Mouse (Mus musculus) hematopoietic stem cell, adult 5-6 weeks (primary cell): ENCODE data around the gene Tcp11l1. TPM values are rescaled to one million over a fixed set of nuclear protein-coding genes. Genes with fewer than 3 reads are reported as not detected.

Experiments used
- ATAC-seq, 2 experiments: fragments of 125-278 bp in 1 of 2; replicated peaks in 1 of 2; 2 replicates each; pipeline ENCODE4 v1.8.0; 2016 to 2017; ENCODE audit warnings: inconsistent platforms in 2 of 2, mild to moderate bottlenecking in 2 of 2, moderate number of reproducible peaks in 2 of 2, low read depth in 1 of 2, moderate TSS enrichment in 1 of 2; ENCODE audit not compliant: low FRiP score in 2 of 2, poor library complexity in 2 of 2, severe bottlenecking in 2 of 2, insufficient read depth in 1 of 2, low TSS enrichment in 1 of 2
- total RNA-seq: library from RNA; stranded (forward); fragments of 172-1452, 232-1000 nt; gene quantifications from 2 replicates; pipeline ENCODE4 v1.2.3, GENCODE M21; 2017

Tcp11l1 gene
- total RNA-seq: 12.6 and 15.9 TPM in 2 replicates

DNA sequence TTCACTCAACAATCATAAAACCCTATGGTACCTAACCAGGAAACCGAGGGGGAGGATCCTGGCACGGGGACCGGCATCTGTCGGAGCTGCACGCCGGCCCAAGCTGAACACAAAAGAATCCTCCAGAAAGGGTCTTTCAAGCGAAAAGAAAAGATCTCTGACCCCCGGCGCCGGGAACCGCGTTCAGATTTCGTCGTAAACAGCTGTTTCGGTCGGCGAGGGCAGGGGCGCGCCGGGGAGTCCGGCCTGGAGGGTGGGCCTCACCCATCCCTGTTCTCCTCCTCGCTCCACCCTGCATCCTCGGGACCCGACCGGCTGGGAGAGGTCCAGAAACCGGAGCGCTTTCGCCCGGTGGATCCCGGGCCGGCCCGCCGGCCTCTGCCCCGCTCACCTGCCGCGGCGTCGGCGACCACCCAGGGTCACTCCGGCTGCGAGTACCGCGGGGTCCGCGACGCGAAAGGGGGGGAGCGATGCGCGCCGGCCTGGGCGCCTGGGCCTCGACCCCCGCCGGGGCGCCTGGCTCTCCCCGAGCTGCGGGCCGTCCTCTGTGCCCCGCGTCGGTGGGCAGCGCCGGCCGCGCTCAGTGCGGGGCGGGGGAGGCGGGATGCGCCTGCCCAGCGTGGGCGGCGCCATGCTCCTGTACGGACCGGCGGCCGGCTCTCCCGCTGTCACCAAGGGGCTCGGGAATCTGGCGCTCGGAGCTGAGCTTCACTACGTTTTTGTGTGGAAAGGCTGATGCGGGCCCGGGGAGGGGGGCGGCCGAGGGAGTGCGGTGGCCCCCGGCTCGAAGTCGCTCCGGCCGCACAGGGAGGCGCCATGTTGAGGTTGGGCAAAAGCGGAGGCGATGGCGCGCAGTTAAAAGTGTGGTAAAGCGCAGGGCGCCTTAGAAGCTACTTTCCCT, at the start of gene Tcp11l1:
Gene Tcp11l1, minus strand, starts transcription at position 585 of the 901 bp plus-strand sequence.
- ATAC-seq: peak; percentile 40 to 59

DNA sequence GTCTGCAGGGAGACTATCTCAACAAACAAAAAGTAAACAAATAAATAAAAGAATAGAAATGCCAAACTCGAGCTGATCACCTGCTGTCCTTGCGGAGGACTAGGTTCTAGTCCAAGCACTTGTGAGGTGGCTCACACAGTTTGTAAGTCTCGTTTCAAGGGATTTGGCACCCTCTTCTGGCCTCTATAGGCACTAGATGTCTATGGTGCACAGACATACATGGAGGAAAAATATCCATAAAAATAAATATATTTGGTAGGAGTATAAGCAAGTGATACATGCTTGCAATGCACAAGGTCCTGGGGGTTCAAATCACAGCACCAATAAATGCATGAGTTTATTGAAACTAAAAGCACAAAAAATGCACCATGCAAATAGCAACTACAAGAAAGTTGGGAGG, 38.6 kb upstream of the Tcp11l1 start:
- ATAC-seq: peak in 1 of 2 experiments; percentile 39; a peak in 1 of 4 replicates

DNA sequence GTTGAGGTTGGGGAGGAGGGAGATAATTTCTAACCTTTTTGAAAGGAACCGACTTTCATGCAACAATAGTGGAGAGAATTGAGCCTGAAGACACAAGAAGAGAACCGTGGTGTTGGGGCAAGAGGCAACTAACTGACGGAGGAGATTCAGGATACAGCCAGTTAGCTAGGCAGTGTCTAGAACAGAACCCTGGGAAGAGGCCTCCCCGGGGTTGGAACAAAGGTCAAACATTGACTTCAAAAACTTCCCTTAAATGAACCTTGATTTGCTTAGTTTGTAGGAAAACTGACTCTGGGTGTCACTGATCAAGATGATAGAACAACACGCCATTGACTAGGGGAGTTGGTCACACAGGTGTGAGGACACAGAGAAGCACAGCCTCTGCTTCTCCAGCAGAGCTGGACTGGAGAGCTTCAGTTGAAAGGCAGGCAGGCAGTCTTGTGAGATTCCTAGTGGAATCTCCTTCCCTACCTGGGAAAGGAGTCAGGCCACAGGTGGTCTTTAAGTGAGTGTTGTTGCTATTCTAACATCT, 36.7 kb upstream of the Tcp11l1 start:
- ATAC-seq: no peak

DNA sequence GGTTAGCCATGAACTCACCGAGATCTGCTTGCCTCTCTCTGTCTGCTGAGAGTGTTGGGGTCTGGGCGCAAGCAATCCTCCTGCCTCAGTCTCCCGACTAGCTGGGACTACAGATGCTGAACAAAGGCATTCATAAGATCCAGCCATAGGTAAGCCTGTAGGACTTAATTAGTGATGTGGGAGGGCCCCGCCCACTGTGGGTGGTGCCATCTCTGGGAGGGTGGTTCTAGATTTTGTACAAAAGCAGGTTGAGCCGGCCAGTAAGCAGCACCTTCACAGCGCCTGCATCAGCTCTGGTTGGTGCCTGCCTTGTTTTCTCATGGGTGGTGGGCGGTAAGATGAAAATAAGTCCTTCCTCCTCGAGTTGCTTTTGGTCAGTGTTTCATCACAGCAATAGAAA, 34.3 kb upstream of the Tcp11l1 start:
- no peak for ATAC-seq

DNA sequence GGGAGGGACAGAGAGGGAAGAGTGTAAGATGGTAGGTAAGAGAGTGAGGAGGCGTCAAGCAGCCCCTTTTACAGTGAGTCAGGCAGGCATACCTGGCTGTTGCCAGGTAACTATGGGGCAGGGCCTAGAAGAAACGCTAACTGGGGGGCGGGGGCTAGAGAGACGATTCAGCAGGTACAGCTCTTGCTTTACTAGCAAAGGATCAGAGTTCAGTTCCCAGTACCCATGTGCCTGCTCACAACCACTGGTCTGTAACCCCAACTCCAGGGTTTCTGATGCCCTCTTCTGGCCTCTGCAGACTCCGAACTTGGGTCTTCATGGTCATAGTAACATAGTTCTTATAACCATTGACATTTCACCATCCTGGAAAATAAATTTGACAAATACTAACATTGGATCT, 32.0 kb upstream of the Tcp11l1 start:
- ATAC-seq: no peak

DNA sequence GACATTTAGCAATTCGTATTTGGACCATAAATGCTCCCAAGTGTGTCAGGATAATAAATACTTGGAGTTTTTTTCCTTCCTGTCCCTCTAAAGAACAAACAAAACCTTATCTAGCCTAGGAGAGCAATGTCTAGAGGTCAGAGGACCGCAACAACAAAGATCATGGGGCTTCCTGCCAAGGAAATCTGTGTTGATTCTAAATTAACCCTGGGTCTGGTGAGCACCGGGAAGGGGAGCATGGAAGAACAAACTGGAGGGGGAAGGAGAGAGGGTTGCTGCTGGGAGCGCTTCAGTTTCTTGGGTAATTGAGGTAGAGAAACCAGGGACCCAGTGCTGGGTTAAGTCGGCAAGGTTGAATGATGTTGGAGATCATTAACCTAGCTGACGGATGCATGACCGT, 31.2 kb upstream of the Tcp11l1 start:
- no peak for ATAC-seq

DNA sequence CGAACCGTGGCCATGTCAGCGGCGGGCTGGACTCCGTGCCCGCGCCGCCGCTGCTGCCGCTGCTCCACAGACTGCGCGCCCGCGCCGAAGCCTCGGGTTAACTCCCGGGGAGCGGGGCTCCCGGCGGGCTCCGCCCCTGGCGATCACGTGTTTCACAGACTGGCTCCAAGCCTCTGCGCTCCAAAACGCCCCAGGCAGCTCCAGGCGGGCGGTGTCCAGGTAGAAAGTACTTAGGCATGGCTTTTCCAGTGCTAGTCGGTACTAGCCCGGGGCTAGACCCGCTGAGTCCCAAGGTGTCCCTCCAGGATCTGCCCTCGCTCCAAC, 30.7 kb upstream of the Tcp11l1 start, which contains the start of gene Depdc7:
Gene Depdc7, minus strand, starts transcription at position 138 of the 324 bp plus-strand sequence.
- peak; percentile 73 to 83 for ATAC-seq

DNA sequence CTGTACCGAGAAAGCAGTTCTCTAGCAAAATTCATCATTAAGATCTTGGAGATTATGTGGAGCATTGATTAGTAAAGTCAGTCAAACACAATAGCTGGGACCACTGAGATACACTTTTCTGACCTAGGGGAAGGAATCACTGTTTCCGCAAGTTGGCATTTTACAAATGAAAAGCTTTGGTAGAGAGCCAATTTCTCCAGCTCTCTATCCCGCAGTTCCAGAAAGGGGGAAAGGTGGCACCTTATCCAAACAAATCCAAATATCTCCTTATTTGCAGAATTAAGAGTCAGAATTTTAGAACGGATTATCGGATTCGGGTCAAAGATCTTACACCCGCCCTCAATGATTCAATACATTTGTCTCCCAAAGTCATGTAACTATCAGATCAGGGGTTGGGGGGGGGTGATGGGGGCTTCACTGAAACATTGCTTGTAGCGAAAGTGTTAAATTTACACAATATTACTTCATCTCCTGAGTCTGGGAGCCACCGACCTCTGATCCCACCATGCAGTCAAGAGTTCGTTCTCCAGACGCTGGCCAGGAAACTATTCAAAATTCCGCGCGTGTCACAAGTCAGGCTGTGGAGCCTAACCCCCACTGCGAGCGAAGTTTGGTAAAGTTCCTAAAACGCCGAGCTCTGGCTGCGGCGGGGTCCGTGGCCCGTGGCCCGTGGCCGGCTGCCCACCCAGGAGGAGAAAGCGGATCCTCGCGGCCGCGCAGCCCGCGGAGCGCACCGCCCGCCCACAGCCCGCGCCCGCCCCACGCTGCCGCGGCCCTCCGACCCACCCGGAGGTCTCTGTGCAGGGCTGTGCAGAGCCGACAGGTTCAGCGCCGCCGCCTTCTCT, 30.1 kb upstream of the Tcp11l1 start:
- peak; percentile 34 to 42; a peak in 2 of 4 replicates for ATAC-seq

DNA sequence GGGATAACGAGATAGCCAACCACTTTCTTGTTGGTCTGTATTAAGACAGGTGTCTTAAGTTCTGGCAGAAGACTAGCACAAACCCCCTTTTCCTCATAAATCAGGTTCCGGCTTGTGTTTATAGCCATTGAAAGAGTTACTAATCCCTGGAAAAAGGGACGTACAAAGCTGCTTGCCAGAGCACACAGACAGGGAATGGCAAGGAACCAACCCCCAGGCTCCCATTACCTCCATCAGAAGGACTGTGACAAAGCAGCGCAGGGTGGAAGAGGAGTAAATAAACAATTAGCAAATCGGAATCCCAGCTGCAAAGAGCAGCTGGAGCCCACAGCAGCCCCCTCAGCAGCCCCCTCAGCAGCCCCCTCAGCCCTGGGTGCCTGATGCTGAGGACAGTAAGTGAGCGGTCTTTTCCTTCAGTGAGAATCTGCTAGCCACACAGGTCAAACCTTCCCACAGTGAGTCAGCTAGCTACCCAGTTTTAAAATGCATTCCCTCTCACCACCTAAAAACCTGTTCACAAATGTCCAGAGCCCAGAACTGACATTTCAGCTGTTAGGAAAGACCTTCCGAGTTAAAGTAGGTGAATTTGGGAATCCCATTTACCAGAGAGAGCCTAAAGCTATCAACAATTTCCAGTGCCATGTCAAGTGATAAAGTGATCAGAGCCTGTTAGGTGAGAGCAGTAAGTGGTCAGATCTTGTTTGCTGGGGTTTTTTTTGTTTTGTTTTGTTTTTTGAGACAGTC, 29.2 kb upstream of the Tcp11l1 start:
- no peak for ATAC-seq

DNA sequence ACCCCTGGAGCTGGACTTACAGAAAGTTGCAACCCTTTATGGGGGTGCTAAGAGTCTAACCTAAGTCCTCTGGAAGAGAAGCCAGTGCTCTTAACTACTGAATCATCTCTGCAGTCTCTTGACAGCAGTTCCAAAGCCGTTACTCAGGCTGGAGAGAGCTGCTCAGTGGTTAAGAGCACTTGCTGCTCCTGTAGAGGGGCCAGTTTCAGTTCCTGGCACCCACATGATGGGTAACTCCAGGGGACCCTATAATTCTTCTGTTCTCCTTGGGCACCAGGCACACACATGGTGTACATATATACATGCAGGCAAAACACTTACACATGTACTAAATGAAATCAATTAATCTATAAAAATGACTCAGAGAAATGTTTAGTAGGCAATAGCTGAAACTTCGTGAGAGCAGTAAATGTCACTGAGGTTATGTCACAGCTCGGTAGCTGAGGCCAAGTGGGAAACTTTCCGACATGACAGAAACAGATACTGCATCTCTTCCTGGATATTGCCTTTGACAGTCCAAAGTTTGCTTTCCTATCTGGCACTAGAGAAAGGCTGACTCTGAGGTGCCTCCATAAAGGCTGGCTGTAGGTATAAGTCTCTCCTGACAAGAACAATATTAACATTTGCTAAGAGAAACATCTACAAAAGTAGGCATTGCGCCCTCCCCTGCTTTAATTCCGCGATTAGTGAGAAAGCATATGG, 28.4 kb upstream of the Tcp11l1 start:
- no peak for ATAC-seq

DNA sequence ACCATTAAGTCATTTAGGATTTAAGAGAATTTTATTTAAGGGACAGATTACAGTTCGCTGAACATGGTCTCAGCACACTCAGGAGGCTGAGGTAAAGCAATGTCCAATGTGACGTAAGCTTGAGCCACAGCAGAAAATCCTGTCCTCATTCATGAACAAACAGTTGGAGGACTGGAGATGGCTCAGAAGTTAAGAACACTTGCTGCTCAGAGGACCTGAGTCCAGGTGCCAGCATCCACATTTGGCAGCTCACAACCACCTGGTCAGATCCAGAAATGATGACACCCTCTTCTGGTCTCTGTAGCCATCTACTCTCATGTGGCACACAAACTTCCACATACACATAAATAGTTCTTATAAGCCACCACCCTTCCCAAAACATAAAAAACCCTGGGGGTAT, 27.7 kb upstream of the Tcp11l1 start:
- ATAC-seq: no peak

DNA sequence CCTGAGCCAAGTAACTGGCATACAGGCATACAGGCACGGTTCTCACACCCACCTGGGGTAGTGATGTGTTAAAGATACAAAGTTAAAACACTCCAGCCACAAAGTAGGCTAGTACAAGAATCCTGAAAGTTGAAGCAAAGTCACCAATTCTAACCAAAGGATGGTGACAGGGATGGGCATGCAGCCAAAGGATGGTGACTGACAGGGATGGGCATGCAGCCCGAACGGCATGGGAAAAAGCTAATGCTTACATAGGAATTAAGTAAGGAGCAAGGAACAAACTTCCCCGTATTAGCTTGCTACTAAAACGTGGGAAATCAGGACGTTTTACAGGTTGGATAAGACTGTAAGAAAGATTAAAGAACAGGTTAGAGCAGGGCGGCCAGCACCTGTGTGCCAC, 24.3 kb upstream of the Tcp11l1 start:
- no peak for ATAC-seq

DNA sequence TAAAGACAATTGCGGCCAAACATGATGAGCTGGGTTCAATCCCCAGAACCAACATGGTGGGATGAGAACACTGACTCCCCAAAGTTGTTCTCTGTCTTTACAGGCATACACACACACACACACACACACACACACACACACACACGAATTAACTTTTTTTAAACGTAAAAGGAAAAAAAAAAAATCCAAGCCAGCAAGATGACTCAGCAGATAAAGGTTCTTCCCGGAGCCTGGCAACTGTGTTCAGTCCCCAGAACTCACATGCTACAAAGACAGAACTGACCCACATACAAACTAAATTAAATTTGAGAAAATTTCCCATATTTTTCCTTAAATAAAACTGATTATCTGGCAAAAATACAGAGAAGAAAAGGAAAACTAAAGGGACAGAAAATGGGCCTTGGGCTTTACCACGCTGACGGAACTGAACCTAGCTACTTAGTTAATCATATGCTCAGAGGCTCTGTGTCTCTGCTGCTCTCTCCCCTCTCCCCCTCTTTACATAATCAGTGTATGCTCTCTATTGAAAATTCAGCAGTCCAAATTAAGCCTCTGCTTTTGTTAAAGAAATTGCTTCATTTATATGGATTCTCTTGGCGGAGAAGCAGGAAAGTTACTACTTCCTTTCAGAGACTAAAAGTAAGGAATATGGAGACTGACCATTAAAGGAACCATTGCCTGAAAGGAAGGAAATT, 20.7 kb upstream of the Tcp11l1 start:
- 0 out of 4 replicates have a peak, but pooled peaks of 1 of the 2 experiments have one; percentile 17 for ATAC-seq

DNA sequence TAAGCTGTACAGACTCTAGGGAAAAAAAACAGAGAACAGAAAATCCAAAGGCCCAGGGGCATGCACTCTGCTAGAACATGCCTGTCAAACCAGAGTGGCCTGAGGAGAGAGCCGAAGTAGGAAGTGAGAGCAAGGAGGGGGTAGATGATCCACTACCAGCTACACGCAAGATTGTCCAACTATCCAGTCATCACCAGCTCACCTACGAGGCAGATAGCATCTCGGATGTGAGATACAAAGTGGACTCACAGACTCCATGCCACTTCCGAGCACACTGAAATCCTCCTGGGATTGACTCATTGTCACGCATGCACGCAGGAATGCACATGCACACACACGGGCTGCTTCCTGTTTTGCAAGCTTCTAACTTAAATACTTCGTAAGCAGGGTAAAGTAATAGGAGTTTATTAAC, 20.1 kb upstream of the Tcp11l1 start:
- ATAC-seq: peak; percentile 69 to 81

DNA sequence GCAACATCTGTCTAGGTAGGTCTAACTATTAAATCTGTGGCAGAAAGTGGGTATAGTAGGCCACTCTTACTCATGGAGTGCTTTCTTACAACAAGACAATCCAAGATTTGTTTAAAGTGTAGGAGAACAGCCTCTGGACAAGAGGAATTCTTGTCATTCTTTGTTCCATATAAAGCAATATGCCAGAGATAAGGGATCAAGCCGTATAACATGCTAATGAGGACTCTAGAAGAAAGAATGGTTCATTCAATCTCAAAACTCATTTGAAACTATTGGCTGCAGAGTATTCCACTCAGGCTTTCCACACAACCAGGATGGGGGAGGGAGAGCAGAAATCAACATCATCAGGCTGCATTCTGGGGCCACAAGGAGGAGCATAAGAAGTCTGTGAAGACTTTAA, 15.4 kb upstream of the Tcp11l1 start:
- ATAC-seq: no peak

DNA sequence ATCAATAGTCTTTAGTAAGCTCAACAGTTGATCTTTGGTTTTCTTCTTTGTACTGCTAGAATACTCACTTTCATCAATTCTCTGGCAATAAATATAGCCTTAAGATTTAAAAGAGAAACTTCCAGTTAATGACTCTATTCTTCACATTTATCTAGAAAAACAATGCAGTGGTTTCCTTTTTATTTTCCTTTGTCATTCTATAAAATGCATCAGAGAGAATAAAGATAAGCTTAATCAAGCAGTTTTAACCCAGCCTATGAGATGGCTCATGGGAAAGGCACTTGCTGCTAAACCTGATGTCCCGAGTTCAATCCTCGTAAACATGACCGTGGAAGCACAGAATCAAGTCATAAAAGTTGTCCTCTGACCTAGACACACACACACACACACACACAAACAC, 10.1 kb upstream of the Tcp11l1 start:
- ATAC-seq: no peak
